Mouse (Mus musculus): Measurements from ENCODE around the gene Pkib. TPM values are rescaled to one million over a fixed set of nuclear protein-coding genes. Genes with fewer than 3 reads are reported as not detected.

Pkib gene
- polyA plus RNA-seq, 1 experiment from 2014 or later = 2.8 TPM

- H3K9ac ChIP-seq (replicated peaks; ENCODE audit: low read depth, low read length) = no peak overlapping the region
- no peaks in the 10 kb centered on the region for H3K27me3 ChIP-seq (ENCODE audit: control insufficient read depth, insufficient read depth, low read length)
- ATAC-seq (ENCODE audit: low read depth) = no peak
- no peak overlapping the region for H3K27ac ChIP-seq (ENCODE audit: low read depth, low read length)
- H3K4me3 ChIP-seq (ENCODE audit: low read depth, low read length) = no peak overlapping the region
- 84% methylated on average over 4 of the region's 4 CpGs for WGBS
- H3K4me2 ChIP-seq (ENCODE audit: low read depth, low read length) = no peak overlapping the region
- no peaks in the 10 kb centered on the region for H3K9me3 ChIP-seq (ENCODE audit: control insufficient read depth, low read length)
- H3K36me3 ChIP-seq (ENCODE audit: control insufficient read depth, insufficient read depth, low read length) = no peaks in the 10 kb centered on the region
- H3K4me1 ChIP-seq (ENCODE audit: control insufficient read depth, insufficient read depth, low read length) = peaks cover 4% of the 10 kb centered on the region
These were observed 5.2 kb downstream of the Pkib start for GRCm38 (mm10) chr10:57636970-57637369.

GRCm38 (mm10) chr10:57638250-57638649 is 6.5 kb downstream of the Pkib start:
- no peaks in the 10 kb centered on the region for H3K36me3 ChIP-seq (ENCODE audit: control insufficient read depth, insufficient read depth, low read length)
- no peaks in the 10 kb centered on the region for H3K27me3 ChIP-seq (ENCODE audit: control insufficient read depth, insufficient read depth, low read length)
- H3K4me2 ChIP-seq (ENCODE audit: low read depth, low read length) = no peak overlapping the region
- H3K9me3 ChIP-seq (ENCODE audit: control insufficient read depth, low read length) = no peaks in the 10 kb centered on the region
- no peak overlapping the region for H3K9ac ChIP-seq (replicated peaks; ENCODE audit: low read depth, low read length)
- no peak for ATAC-seq (ENCODE audit: low read depth)
- H3K4me1 ChIP-seq (ENCODE audit: control insufficient read depth, insufficient read depth, low read length) = no peaks in the 10 kb centered on the region
- WGBS = 83% methylated on average over 4 of the region's 4 CpGs
- no peak overlapping the region for H3K27ac ChIP-seq (ENCODE audit: low read depth, low read length)
- H3K4me3 ChIP-seq (ENCODE audit: low read depth, low read length) = no peak overlapping the region

- Histone ChIP-seq H3K36me3 (ENCODE audit: control insufficient read depth, insufficient read depth, low read length) (no peaks in the 10 kb centered on the region), H3K4me1 (ENCODE audit: control insufficient read depth, insufficient read depth, low read length) (no peaks in the 10 kb centered on the region), H3K9me3 (ENCODE audit: control insufficient read depth, low read length) (no peaks in the 10 kb centered on the region), H3K4me2 (ENCODE audit: low read depth, low read length) (no peak overlapping the region), H3K4me3 (ENCODE audit: low read depth, low read length) (no peak overlapping the region), H3K27ac (ENCODE audit: low read depth, low read length) (no peak overlapping the region), H3K9ac (replicated peaks; ENCODE audit: low read depth, low read length) (no peak overlapping the region), H3K27me3 (ENCODE audit: control insufficient read depth, insufficient read depth, low read length) (no peaks in the 10 kb centered on the region)
- no peak for ATAC-seq (ENCODE audit: low read depth)
- WGBS = 75% methylated on average over 3 of the region's 3 CpGs
These were observed 7.8 kb downstream of the Pkib start for GRCm38 (mm10) chr10:57639540-57639939.

GRCm38 (mm10) chr10:57653297-57653696 is 21.5 kb downstream of the Pkib start:
- Histone ChIP-seq H3K27me3 (ENCODE audit: control insufficient read depth, insufficient read depth, low read length) (no peaks in the 10 kb centered on the region), H3K4me1 (ENCODE audit: control insufficient read depth, insufficient read depth, low read length) (no peaks in the 10 kb centered on the region), H3K9me3 (ENCODE audit: control insufficient read depth, low read length) (no peaks in the 10 kb centered on the region), H3K27ac (ENCODE audit: low read depth, low read length) (no peak overlapping the region), H3K36me3 (ENCODE audit: control insufficient read depth, insufficient read depth, low read length) (no peaks in the 10 kb centered on the region), H3K4me2 (ENCODE audit: low read depth, low read length) (no peak overlapping the region), H3K9ac (replicated peaks; ENCODE audit: low read depth, low read length) (no peak overlapping the region), H3K4me3 (ENCODE audit: low read depth, low read length) (no peak overlapping the region)
- WGBS = 91% methylated on average over 1 of the region's 1 CpGs
- no peak for ATAC-seq (ENCODE audit: low read depth)

GRCm38 (mm10) chr10:57660505-57660904 is 28.7 kb downstream of the Pkib start:
- Histone ChIP-seq H3K36me3 (ENCODE audit: control insufficient read depth, insufficient read depth, low read length) (no peaks in the 10 kb centered on the region), H3K27ac (ENCODE audit: low read depth, low read length) (no peak overlapping the region), H3K27me3 (ENCODE audit: control insufficient read depth, insufficient read depth, low read length) (no peaks in the 10 kb centered on the region), H3K9me3 (ENCODE audit: control insufficient read depth, low read length) (no peaks in the 10 kb centered on the region), H3K4me3 (ENCODE audit: low read depth, low read length) (no peak overlapping the region), H3K9ac (replicated peaks; ENCODE audit: low read depth, low read length) (no peak overlapping the region), H3K4me1 (ENCODE audit: control insufficient read depth, insufficient read depth, low read length) (no peaks in the 10 kb centered on the region), H3K4me2 (ENCODE audit: low read depth, low read length) (no peak overlapping the region)
- 94% methylated on average over 3 of the region's 3 CpGs for WGBS
- ATAC-seq (ENCODE audit: low read depth) = no peak

GRCm38 (mm10) chr10:57663758-57664157 is 32.0 kb downstream of the Pkib start:
- no peaks in the 10 kb centered on the region for H3K27me3 ChIP-seq (ENCODE audit: control insufficient read depth, insufficient read depth, low read length)
- no peak overlapping the region for H3K9ac ChIP-seq (replicated peaks; ENCODE audit: low read depth, low read length)
- H3K4me2 ChIP-seq (ENCODE audit: low read depth, low read length) = no peak overlapping the region
- no peak for ATAC-seq (ENCODE audit: low read depth)
- no peaks in the 10 kb centered on the region for H3K4me1 ChIP-seq (ENCODE audit: control insufficient read depth, insufficient read depth, low read length)
- H3K4me3 ChIP-seq (ENCODE audit: low read depth, low read length) = no peak overlapping the region
- no peaks in the 10 kb centered on the region for H3K9me3 ChIP-seq (ENCODE audit: control insufficient read depth, low read length)
- no peak overlapping the region for H3K27ac ChIP-seq (ENCODE audit: low read depth, low read length)
- no peaks in the 10 kb centered on the region for H3K36me3 ChIP-seq (ENCODE audit: control insufficient read depth, insufficient read depth, low read length)
- WGBS = 93% methylated on average over 1 of the region's 1 CpGs

GRCm38 (mm10) chr10:57664253-57664652 is 32.5 kb downstream of the Pkib start:
- Histone ChIP-seq H3K36me3 (ENCODE audit: control insufficient read depth, insufficient read depth, low read length) (no peaks in the 10 kb centered on the region), H3K9me3 (ENCODE audit: control insufficient read depth, low read length) (no peaks in the 10 kb centered on the region), H3K4me3 (ENCODE audit: low read depth, low read length) (no peak overlapping the region), H3K9ac (replicated peaks; ENCODE audit: low read depth, low read length) (no peak overlapping the region), H3K27me3 (ENCODE audit: control insufficient read depth, insufficient read depth, low read length) (no peaks in the 10 kb centered on the region), H3K4me1 (ENCODE audit: control insufficient read depth, insufficient read depth, low read length) (no peaks in the 10 kb centered on the region), H3K4me2 (ENCODE audit: low read depth, low read length) (no peak overlapping the region), H3K27ac (ENCODE audit: low read depth, low read length) (no peak overlapping the region)
- no peak for ATAC-seq (ENCODE audit: low read depth)
- 93% methylated on average over 2 of the region's 2 CpGs for WGBS

- no peaks in the 10 kb centered on the region for H3K27me3 ChIP-seq (ENCODE audit: control insufficient read depth, insufficient read depth, low read length)
- no peaks in the 10 kb centered on the region for H3K4me1 ChIP-seq (ENCODE audit: control insufficient read depth, insufficient read depth, low read length)
- H3K36me3 ChIP-seq (ENCODE audit: control insufficient read depth, insufficient read depth, low read length) = no peaks in the 10 kb centered on the region
- H3K27ac ChIP-seq (ENCODE audit: low read depth, low read length) = no peak overlapping the region
- H3K4me3 ChIP-seq (ENCODE audit: low read depth, low read length) = no peak overlapping the region
- no peak overlapping the region for H3K4me2 ChIP-seq (ENCODE audit: low read depth, low read length)
- no peak for ATAC-seq (ENCODE audit: low read depth)
- no peaks in the 10 kb centered on the region for H3K9me3 ChIP-seq (ENCODE audit: control insufficient read depth, low read length)
- no peak overlapping the region for H3K9ac ChIP-seq (replicated peaks; ENCODE audit: low read depth, low read length)
These were observed 44.0 kb downstream of the Pkib start for GRCm38 (mm10) chr10:57675740-57676139.

- 82% methylated on average over 3 of the region's 3 CpGs for WGBS
- Histone ChIP-seq H3K27ac (ENCODE audit: low read depth, low read length) (no peak overlapping the region), H3K9me3 (ENCODE audit: control insufficient read depth, low read length) (no peaks in the 10 kb centered on the region), H3K36me3 (ENCODE audit: control insufficient read depth, insufficient read depth, low read length) (no peaks in the 10 kb centered on the region), H3K4me1 (ENCODE audit: control insufficient read depth, insufficient read depth, low read length) (no peaks in the 10 kb centered on the region), H3K9ac (replicated peaks; ENCODE audit: low read depth, low read length) (no peak overlapping the region), H3K4me3 (ENCODE audit: low read depth, low read length) (no peak overlapping the region), H3K4me2 (ENCODE audit: low read depth, low read length) (no peak overlapping the region), H3K27me3 (ENCODE audit: control insufficient read depth, insufficient read depth, low read length) (no peaks in the 10 kb centered on the region)
- no peak for ATAC-seq (ENCODE audit: low read depth)
These were observed 56.2 kb downstream of the Pkib start for GRCm38 (mm10) chr10:57687999-57688398.

GRCm38 (mm10) chr10:57690161-57690560 is 58.4 kb downstream of the Pkib start:
- WGBS = 85% methylated on average over 2 of the region's 2 CpGs
- no peak overlapping the region for H3K9ac ChIP-seq (replicated peaks; ENCODE audit: low read depth, low read length)
- H3K4me2 ChIP-seq (ENCODE audit: low read depth, low read length) = no peak overlapping the region

More at GRCm38 (mm10) chr10:57690161-57690560, 58.4 kb downstream of the Pkib start:
- no peaks in the 10 kb centered on the region for H3K36me3 ChIP-seq (ENCODE audit: control insufficient read depth, insufficient read depth, low read length)
- H3K9me3 ChIP-seq (ENCODE audit: control insufficient read depth, low read length) = no peaks in the 10 kb centered on the region
- H3K4me3 ChIP-seq (ENCODE audit: low read depth, low read length) = no peak overlapping the region
- no peak overlapping the region for H3K27ac ChIP-seq (ENCODE audit: low read depth, low read length)
- no peak for ATAC-seq (ENCODE audit: low read depth)
- H3K4me1 ChIP-seq (ENCODE audit: control insufficient read depth, insufficient read depth, low read length) = no peaks in the 10 kb centered on the region
- H3K27me3 ChIP-seq (ENCODE audit: control insufficient read depth, insufficient read depth, low read length) = no peaks in the 10 kb centered on the region
